In genomic region chr13:104286897-104287309, GRCm38 (mm10) we compare ENCODE assay signal across 8 mouse cellular contexts. TPM values are rescaled to one million over a fixed set of nuclear protein-coding genes. Genes with fewer than 3 reads are reported as not detected.
DNase-seq lines count a peak whose midpoint lies in the region; ATAC-seq lines count a peak whose summit lies in the region.

No protein-coding gene starts in this region.

- no peaks in the 10 kb centered on the region for H3K36me3 ChIP-seq in embryonic facial prominence, embryonic 10.5 days (replicated peaks)
- no peaks in the 10 kb centered on the region for H3K36me3 ChIP-seq in intestine, embryonic 15.5 days

- no peak overlapping the region for H3K9ac ChIP-seq in intestine, embryonic 15.5 days

- peak overlapping the region; percentile 86 for H3K27ac ChIP-seq in embryonic facial prominence, embryonic 10.5 days (replicated peaks)
- H3K27ac ChIP-seq in intestine, embryonic 15.5 days = peak overlapping the region; percentile 73

- ATAC-seq in intestine, embryonic 15.5 days = peak; percentile 94

- peak overlapping the region; percentile 75 for H3K4me2 ChIP-seq in intestine, embryonic 15.5 days (replicated peaks)

- no peaks in the 10 kb centered on the region for H3K27me3 ChIP-seq in embryonic facial prominence, embryonic 10.5 days (replicated peaks; ENCODE audit: low read depth, poor library complexity, severe bottlenecking)
- H3K27me3 ChIP-seq in intestine, embryonic 15.5 days (replicated peaks) = no peaks in the 10 kb centered on the region

- peak overlapping the region; percentile 61 for H3K4me3 ChIP-seq in embryonic facial prominence, embryonic 10.5 days
- peak overlapping the region; percentile 40 for H3K4me3 ChIP-seq in intestine, embryonic 15.5 days (replicated peaks)

- WGBS in embryonic facial prominence, embryonic 10.5 days = under 1% methylated on average over 10 of the region's 10 CpGs
- WGBS in intestine, embryonic 15.5 days = 0% methylated on average over 10 of the region's 10 CpGs

- intact Hi-C loops in left cerebral cortex, postnatal 25 days (cut with DNase I) = loop anchor here (2.0 kb wide), 1 partner anchor 232 kb away; no protein-coding TSS in a partner anchor

- peaks cover 30% of the 10 kb centered on the region for H3K4me1 ChIP-seq in embryonic facial prominence, embryonic 10.5 days
- no peaks in the 10 kb centered on the region for H3K4me1 ChIP-seq in intestine, embryonic 15.5 days (replicated peaks)

- no peaks in the 10 kb centered on the region for H3K9me3 ChIP-seq in embryonic facial prominence, embryonic 10.5 days
- no peaks in the 10 kb centered on the region for H3K9me3 ChIP-seq in intestine, embryonic 15.5 days

- DNase-seq in adrenal gland, postnatal 10 days = peak; percentile 93
- peak; percentile 93 for DNase-seq in embryonic facial prominence, embryonic 10.5 days (ENCODE audit: low spot score)
- DNase-seq in gastrocnemius, postnatal 4 days (ENCODE audit: low spot score in 2 of 2) = peak; percentile 79 to 89
- DNase-seq in left cerebral cortex, postnatal 25 days (ENCODE audit: low spot score in 2 of 2) = peak; percentile 84 to 94
- peak; percentile 93 for DNase-seq in mesoderm, embryonic 11.5 days (ENCODE audit: low read depth, low spot score)
- DNase-seq in right cerebral cortex, postnatal 36 days (ENCODE audit: low spot score in 2 of 2) = peak; percentile 77 to 88
- peak; percentile 85 to 89 for DNase-seq in urinary bladder, postnatal 4 days (ENCODE audit: low spot score in 2 of 2)

RNA-seq across cellular contexts. Expression of gene Adamts6, which starts 0.7 kb away (rescaled TPM):
- 1 to 10 TPM; 3.7 to 5.1 TPM for total RNA-seq in adrenal gland, postnatal 10 days (2021)
- polyA plus RNA-seq in embryonic facial prominence, embryonic 10.5 days (2016; fragmentation: Nextera tagmentation; extraction: Ambion mirVana) = 2.8 and 3.6 TPM in 2 replicates
- total RNA-seq in gastrocnemius, postnatal 4 days (2021) = 1 to 10 TPM; 3.2 to 4.4 TPM
- polyA plus RNA-seq in intestine, embryonic 15.5 days (2015; fragmentation: Nextera tagmentation; extraction: Ambion mirVana) = 1.7 and 2.1 TPM in 2 replicates
- total RNA-seq in left cerebral cortex, postnatal 25 days (2021) = 1 to 10 TPM; 3.1 to 4.4 TPM

RNA-seq across cellular contexts. Expression of gene Ppwd1, which starts 58.3 kb away (rescaled TPM):
- total RNA-seq in adrenal gland, postnatal 10 days (2021) = 10 to 100 TPM; 15.0 to 18.3 TPM
- polyA plus RNA-seq in embryonic facial prominence, embryonic 10.5 days (2016; fragmentation: Nextera tagmentation; extraction: Ambion mirVana) = 19.8 and 21.6 TPM in 2 replicates
- total RNA-seq in gastrocnemius, postnatal 4 days (2021) = 10 to 100 TPM; 11.5 to 13.8 TPM
- polyA plus RNA-seq in intestine, embryonic 15.5 days (2015; fragmentation: Nextera tagmentation; extraction: Ambion mirVana) = 12.9 and 14.8 TPM in 2 replicates
- total RNA-seq in left cerebral cortex, postnatal 25 days (2021) = 10 to 100 TPM; 12.6 to 14.4 TPM

RNA-seq across cellular contexts. Expression of gene Cenpk, which starts 58.5 kb away (rescaled TPM):
- 1 to 10 TPM; 6.7 to 7.7 TPM for total RNA-seq in adrenal gland, postnatal 10 days (2021)
- 85.3 and 97.2 TPM in 2 replicates for polyA plus RNA-seq in embryonic facial prominence, embryonic 10.5 days (2016; fragmentation: Nextera tagmentation; extraction: Ambion mirVana)
- 10 to 100 TPM in 1 of 2 experiments, 1 to 10 TPM in 1; 6.5 to 10.2 TPM for total RNA-seq in gastrocnemius, postnatal 4 days (2021)
- polyA plus RNA-seq in intestine, embryonic 15.5 days (2015; fragmentation: Nextera tagmentation; extraction: Ambion mirVana) = 48.7 and 59.0 TPM in 2 replicates
- total RNA-seq in left cerebral cortex, postnatal 25 days (2021) = under 1 TPM; 0.69 to 0.94 TPM

Comparison
In these comparisons a context has a peak if more than half of its experiments do, and no peak if none do; other contexts are left out.
1. Peak in every context shown above with its lines: DNase-seq, ATAC-seq, H3K4me3 ChIP-seq and H3K27ac ChIP-seq.